Mouse (Mus musculus) C2C12 (cell line): ENCODE data around the gene Enah.

ENCODE experiments used
- CTCF ChIP-seq: IDR thresholded peaks from one replicate; pipeline ENCODE4 v1.5.1; 2011; ENCODE audit not compliant: control insufficient read depth, insufficient read depth, insufficient read length
- MAX ChIP-seq: IDR thresholded peaks from one replicate; pipeline ENCODE4 v1.6.1; 2011; ENCODE audit warnings: mild to moderate bottlenecking, control low read depth

GRCm38 (mm10) chr1:181864971-181865862 lies 154.6 kb downstream of the Enah start:
- TF ChIP-seq CTCF (no peak), MAX (no peak)
